Mouse (Mus musculus) monocyte, adult 5-6 weeks (primary cell): Measurements from ENCODE around the gene Fbxo31. TPM values are rescaled to one million over a fixed set of nuclear protein-coding genes. Genes with fewer than 3 reads are reported as not detected.
A peak's percentile ranks its signal among the peaks of the same experiment; 100 is the strongest.

Experiments used
- ATAC-seq: fragments of 153-309, 156-312 bp; replicated peaks from 2 replicates; pipeline ENCODE4 v1.8.0; 2017; ENCODE audit warnings: mild to moderate bottlenecking; ENCODE audit not compliant: low TSS enrichment, insufficient number of reproducible peaks, severe bottlenecking, poor library complexity, low FRiP score
- total RNA-seq: library from RNA; stranded (forward); fragments of 200-1000, 200-491, 200-594 nt; gene quantifications from 3 replicates; pipeline ENCODE4 v1.2.3, GENCODE M21; 2017

Gene Fbxo31
- total RNA-seq, 1 experiment from 2014 or later: 7.4 TPM

DNA sequence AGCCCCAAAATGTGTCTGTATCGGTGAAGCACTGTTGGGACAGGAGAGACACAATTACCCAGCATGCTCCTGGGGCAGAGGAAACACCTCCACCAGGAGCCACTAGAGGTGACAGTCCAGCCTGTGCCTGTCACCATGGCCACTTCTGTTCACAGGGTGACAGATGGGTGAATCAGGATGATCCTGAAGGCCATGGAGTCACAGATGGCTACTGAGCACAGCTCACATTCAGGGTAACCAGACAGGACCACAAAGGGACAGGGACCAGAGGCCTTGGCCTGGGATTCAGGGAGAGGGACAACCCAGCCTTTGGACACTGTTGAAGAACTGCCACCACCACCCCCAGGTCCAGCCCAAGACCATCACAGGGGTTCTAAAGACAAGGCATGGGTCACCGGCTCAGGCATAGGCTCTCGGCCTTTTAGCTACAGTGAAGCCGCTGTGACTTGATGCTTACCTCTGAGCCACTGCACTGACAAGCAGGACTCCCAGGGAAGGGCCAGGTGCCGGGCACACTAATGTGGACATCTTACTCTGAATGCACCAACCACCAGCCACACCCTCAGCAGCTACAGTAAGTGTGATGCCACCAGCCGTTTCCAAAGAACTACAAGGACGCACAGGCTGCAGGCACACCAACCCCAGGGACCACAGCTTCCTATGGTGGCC is 18.0 kb downstream of the Fbxo31 start:
- no peak for ATAC-seq

DNA sequence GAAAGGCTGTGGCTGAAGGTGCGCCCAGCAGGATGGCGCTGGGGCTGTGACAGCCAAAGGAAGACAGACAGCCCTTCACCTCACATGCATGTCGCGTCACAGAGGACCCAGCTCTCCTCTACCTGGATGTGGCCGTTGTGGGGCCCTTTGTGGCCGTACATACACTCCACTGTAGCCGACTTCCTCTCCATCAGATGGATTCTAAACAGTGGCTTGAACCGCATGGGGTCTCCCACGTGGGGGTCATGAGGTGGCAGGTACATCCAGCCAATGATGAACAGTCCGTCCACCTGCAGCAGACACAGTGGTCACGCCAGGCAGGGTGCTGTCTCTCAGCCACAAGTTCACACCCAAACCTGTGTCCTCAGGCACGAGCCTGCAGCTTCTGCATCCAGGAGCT is 18.8 kb downstream of the Fbxo31 start:
- ATAC-seq: no peak

DNA sequence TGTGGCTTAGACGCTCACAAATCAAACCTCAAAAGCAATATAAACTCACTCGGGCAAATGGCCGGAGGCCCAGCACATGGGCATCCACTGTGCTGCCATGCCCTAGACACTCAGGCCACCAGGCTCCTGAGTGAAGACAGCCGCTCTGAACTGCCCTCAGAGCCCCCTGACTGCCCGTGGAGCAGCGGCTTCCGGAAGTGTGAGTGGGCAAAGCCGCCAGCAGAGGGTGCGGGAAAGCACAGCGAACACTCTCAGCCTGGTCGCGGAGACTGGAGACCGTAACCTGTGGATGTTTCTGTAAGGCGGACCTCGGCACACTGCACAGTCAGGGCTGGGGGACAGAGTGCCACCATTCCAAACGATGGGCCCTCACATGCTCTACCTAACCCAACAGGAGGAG is 20.1 kb downstream of the Fbxo31 start:
- no peak for ATAC-seq

DNA sequence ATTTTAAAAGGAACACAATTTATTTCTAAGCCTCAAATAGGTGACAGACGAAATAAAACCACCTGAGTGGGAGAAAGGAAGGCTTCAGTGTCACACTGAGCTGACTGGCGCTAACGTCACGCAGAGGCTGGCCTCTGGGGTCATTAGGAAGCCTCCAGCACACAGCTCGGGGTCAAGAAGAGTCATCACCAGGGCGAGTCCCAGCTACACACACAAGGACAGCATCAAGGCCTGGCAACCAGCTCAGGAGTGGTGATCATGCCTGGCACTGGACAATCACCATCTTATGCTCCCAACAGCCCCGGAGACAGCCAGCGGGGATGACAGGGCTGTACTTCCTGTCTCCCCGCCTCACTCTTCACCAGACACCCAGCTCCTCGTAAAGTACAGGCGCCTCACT is 20.9 kb downstream of the Fbxo31 start:
- ATAC-seq: no peak

DNA sequence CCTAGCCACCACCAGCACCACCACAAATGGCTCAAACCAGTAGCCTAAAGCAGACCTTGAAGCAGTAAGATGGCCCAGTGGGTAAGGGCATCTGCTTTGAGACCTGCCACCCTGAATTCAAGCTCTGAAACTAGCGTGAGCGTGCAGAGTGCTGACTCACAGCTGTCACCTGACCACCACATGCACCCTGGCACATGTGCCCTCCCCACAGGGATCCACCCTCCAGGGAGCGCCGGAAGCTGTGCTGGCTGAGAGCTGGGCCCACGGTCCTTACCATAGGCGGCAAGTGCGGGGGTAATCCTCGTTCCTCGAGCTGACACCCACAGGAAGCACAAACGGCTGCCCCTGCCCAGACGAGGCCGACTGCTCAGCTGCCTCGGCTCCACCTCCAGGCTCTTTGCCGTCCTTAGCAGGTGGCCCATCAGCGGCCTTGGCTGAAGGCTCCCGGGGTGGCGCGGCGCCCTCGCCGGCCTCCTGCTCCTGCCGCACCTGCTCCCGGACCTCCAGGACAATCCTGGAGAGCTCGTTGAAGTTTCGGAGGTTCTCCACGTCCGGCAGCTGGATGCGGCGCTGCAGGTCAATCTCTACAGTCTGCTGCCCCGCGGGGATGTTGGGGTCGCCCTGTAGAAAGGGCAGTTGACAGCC is 24.7 kb downstream of the Fbxo31 start:
- no peak for ATAC-seq

DNA sequence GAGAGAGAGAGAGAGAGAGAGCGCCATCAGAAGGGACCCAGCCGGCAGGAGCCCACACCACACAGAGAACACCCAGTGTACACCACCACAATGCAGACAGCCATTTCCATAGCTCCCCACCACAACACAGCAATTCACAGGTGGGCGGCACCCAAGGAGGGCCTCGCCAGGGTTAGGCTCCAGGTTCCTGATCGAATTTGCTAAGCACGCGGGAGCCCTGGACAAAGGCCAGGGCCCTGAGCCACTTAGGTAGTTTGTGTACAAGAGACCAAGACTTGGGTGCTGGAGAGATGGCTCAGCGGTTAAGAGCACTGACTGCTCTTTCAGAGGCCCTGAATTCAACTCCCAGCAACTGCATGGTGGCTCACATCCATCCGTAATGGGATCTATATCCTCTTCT is 26.1 kb downstream of the Fbxo31 start:
- no peak for ATAC-seq

DNA sequence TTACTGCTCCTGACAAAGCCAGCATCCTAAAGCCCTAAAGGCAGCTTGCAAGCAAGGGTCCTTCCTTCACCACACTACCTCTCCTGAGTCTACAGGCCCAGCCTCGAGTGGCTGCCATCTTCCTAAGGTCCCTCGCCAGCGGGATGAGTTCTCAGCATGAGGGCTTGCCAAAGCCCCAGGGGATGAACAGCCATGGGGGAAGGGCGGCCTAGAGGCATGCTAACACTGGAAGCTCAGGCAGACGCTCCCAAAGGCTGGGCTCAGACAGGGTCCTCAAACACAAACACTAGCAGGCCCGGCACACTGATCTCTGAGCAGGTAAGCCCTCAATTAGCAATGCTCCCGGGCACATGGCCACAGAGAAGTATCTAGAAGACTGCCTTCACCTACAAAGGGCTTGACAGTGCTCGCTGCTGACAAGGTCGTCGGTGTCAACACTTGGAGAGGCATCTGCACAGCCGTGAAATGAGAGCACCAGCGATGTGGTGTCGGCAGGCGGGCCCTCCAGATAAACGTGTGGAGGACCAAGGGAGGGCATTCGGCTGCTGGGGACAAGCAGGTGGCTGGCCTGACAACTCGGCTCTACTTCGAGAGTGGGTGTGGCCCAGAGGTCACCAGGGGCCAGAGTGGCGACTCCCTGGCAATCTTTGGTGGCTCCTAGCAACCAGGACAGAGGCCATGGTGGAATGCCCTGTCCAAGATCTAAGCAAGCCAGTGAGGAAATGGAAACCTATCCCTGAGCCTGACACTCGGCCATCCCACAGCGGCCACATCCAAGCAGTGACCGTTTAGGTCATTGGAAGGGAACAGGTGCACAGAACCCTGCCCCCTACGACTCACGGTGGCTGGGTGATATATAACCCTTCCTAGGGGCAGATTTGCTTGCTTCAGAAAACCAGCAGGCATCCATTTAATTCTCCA is 27.3 kb downstream of the Fbxo31 start:
- ATAC-seq: no peak

DNA sequence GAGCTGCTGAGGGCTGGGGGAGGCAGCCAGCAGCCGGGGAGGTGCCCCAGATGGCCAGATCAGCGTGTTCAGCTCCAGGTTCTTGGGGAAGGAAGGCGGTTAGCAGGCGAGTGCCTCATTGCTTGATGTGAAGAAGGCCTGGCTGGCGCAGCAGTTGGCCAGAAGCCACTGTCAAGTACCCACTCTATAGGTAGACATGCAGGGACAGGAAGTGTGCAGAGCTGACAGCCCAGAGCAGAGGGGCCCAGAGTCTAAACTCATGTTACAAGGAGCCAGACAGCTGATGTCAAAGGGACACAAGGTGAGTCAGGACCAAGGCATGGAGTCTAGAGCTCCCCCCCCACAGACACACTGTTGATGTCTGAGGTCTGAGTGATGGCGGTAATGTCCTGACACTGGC is 28.6 kb downstream of the Fbxo31 start:
- ATAC-seq: no peak

DNA sequence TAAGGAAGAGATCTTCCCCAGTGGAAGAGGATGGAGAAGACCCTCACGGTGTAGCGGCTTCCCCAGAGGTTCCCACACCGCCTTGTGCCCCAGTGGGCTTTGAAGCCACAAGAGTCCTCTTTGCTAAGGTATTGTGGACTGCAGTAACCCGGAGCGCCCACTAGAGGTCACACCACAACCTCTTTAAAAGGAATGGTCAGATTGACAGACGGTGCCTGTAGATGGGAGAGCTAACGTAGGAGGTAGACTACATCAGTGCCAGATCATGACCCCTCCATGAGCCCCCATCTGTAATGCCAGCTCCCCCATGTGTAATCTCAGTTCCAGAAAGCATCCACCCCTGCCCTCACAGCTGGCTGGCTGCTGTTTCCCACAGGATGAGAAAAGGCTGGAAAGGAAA is 31.5 kb downstream of the Fbxo31 start:
- peak; percentile 79 for ATAC-seq

DNA sequence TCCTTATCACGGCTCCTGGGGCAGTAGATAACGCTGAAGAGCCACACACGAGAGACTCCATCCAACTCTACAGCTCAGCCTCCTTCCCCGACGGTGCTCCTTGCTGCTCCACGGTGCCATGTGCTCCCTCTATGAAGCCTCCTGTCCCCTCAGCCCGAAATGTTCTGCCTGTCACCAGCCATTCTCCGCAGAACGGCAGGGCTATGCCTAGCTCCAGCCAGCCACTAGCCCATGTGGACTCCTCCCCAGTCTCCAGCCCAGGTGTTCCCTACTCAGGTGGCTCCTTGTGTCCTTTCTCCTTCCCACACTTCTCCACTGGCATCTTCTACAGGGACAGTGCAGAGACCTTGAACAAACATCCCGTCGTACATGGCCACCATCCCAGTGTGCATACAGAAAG is 33.7 kb downstream of the Fbxo31 start:
- ATAC-seq: no peak

DNA sequence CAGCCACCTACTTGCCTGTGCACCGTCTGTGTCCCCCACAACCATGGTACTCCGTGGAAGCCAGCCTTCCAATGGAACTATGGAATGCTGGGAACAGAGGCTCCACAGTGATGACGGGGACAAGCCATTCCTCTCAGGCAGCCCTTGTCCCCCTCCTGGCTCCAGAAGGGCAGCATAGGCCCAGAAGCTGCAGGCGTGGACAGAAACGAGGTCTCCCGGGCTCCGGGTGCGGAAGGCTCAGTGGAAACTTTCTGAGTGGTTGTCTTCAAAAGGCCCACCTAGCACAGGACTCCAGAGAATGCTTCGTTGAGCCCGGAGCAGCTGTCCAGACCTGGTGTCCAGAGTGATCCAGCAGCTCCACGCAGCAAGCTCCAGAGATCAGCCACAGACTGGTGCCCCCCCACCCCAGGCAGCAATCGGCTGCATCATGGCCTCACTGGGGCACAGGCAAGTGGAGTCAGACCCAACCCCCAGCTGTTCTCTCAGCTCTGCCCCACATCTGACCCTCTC is 34.3 kb downstream of the Fbxo31 start, which contains the start of gene 1700018B08Rik:
Gene 1700018B08Rik, minus strand, starts transcription at position 45 of the 510 bp plus-strand sequence.
- no peak for ATAC-seq

DNA sequence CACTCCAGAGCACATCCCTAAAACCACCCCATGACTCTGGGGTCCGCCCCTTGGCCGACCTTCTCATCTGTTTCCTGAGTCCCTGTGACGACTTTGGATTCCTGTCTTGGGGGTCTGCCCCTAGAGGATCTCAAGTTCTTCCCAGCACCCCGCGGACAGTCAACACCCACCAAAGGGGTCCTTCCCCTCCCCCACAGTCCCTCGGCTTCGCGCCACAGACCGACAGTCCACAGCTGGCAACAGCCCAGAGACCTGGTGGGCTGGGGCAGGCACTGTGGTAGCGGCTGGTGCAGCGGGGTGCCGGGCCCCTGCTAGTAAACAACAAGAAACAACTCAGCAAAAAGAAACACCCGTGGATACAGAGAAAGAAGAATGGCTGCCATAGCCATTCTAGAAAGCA is 35.7 kb downstream of the Fbxo31 start:
- no peak for ATAC-seq

DNA sequence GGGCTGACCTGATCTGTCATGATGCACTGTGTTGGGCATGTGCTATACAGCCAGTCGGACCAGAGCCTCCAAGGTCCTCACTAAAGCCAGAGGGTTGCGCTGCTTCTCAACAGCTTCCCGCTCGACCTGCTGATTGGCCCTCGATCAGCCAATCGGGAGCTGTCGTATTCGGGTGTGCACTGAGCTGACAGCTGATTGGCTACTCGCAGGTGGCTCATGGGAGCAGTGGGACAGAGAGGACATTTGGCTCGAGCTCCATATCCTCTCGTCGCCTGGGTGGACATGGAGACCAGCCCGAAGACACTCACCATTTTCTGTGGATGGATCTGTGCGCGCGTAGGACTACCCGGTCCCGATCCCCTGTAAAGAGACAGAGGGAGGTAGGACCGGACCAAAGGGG is 36.7 kb downstream of the Fbxo31 start:
- no peak for ATAC-seq

DNA sequence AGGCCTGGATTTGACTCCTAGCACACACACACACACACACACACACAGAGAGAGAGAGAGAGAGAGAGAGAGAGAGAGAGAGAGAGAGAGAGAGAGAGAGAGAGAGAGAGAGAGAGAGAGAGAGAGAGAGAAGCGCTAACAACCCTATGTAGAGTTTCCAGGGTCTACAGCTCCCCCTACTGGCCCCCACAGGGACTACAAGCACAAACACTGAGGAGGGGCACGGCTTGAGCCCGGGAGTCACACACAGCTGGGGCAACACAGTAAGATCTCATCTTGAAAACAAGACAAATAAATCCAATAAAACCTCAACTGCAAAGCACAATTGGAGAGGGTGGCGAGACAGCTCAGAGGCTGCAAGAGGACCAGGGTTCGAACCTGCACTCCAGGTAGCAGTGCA is 46.2 kb downstream of the Fbxo31 start:
- ATAC-seq: no peak

DNA sequence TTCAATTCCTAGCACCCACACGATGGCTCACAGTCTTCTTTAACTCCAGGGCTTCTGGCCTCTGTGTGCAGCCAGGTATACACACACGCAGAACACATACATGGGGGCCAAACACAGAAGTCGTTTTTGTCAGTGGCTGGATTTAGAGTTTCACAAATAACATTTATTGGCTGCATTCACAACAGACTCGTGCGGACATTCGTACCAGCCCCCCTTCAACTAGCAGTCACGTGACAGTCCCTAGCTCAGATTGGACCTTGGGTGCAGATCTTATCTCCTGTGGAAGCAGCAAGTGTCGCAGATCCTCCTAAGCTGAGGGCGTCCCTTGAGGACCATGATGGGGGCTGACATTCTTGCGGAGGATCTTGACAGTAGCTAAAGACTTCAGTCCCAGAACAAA is 48.0 kb downstream of the Fbxo31 start:
- no peak for ATAC-seq

DNA sequence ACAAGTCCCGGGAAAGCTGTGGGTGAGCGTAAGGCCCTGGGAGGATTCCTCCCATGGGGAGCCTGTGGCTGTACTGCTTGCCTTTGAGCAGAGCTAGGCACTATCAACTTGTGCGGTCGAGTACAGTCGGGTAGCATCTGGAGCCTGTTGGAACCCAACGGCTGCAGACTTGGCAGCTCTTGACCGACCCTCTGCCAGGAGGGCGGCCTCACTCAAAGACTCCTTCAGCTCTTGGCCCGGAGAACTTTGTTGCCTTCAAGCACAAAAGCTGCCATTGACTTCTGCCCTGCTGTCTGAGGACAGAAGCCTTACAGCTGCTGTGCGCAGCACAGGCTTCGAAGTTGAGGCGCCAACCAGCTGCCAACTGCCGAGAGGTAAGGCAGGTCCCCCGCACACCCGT is 49.8 kb downstream of the Fbxo31 start:
- no peak for ATAC-seq

DNA sequence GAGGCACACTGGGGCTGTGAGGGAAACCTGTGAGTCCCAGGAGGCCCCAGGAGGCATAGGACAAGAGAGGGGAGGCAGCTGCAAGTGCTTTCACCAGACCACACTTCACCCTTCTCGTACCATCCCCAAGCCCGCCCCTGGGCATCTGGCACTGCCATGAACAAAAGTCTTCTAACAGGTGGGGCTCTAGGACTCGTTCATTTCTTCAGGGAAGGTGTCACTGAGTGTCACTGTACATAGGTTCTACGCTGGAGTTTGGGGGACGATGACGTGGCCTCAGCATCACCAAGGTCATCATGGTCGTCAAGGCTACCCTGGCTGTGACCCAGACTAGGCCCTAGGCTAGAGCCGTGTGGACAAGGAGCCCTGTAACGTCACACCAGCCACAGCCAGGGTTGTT is 50.9 kb downstream of the Fbxo31 start:
- no peak for ATAC-seq

DNA sequence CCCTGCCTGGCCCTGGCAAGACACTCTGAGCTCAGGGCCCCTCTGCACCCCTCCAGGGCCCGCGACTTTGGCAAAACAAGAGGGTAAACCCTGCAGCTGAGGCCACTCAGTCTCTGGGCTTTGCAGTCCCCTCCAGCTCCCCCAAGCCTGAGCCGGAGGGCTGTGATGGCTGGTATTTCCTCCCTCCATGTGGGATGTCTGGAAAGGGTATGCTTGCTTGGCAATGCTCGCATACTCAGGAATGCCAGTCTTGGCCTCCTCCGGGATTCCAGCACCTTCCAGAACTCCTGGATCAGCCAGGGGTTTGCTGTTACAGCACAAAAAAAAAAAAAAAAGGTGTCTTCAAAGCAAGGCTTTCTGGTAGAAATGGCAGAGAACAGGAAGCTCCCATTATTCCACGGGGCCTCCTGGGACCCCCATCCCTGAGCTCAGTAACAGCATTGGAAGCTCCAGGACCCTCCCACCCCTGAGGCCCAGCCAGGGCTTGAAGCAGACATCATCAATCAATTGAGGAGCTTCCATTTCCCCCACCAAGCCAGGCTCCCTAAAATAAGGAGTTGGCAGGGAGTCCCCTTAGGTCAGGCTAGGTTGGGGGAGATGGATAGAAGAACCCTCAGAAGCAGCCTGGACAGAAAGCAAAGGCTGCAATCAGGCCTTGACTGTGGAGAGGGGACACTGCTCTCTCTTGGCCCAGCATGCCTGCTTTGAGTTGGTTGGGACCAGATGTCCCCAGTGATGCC is 51.6 kb downstream of the Fbxo31 start:
- ATAC-seq: no peak
